Mouse (Mus musculus): ENCODE results near the gene Kdelr2. TPM values are rescaled to one million over a fixed set of nuclear protein-coding genes. Genes with fewer than 3 reads are reported as not detected.
"Not testable (repeated sequence)": the region's sequence is repeated elsewhere in the genome, so short reads cannot be mapped to it uniquely, and the experiment has no call there.

Gene Kdelr2
- polyA plus RNA-seq, 1 experiment from 2014 or later: 492 TPM

GRCm38 (mm10) chr5:143370416-143371145 lies 33.1 kb upstream of the Kdelr2 start:
- no peak overlapping the region for H3K4me3 ChIP-seq
- H3K4me2 ChIP-seq: no peak overlapping the region
- H3K4me1 ChIP-seq: peaks cover 13% of the 10 kb centered on the region
- no peak overlapping the region for H3K27ac ChIP-seq
- 27% methylated on average over 17 of the region's 17 CpGs for WGBS
- H3K9ac ChIP-seq: no peak overlapping the region
- H3K36me3 ChIP-seq: no peaks in the 10 kb centered on the region
- peaks cover 93% of the 10 kb centered on the region for H3K27me3 ChIP-seq
- ATAC-seq (ENCODE audit: insufficient number of reproducible peaks, low FRiP score, low TSS enrichment, low read depth): no peak
- no peaks in the 10 kb centered on the region for H3K9me3 ChIP-seq

DNA sequence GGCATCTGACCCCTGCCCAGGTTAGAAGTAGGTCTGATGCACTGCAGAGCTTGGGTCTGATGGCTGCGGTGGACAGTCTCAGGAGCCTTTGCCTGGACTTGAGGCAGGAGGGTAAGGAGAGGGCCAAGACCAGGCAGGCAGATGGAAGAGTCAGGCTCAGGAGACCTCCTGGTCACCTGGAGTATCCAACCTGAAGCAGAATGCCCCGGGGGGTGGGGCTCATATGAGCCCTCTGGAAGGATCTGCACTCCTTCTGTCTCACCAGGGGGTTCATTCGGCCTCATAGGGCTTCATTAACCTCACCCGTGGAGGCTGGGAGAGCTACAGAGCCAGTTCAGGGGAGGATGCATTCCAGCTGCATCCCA lies 32.5 kb upstream of the Kdelr2 start:
- ATAC-seq (ENCODE audit: insufficient number of reproducible peaks, low FRiP score, low TSS enrichment, low read depth): no peak
- Histone ChIP-seq H3K4me2 (no peak overlapping the region), H3K4me1 (peaks cover 13% of the 10 kb centered on the region), H3K36me3 (no peaks in the 10 kb centered on the region), H3K27ac (no peak overlapping the region), H3K9ac (no peak overlapping the region), H3K9me3 (no peaks in the 10 kb centered on the region), H3K27me3 (peaks cover 91% of the 10 kb centered on the region), H3K4me3 (no peak overlapping the region)
- WGBS: 46% methylated on average over 4 of the region's 4 CpGs

DNA sequence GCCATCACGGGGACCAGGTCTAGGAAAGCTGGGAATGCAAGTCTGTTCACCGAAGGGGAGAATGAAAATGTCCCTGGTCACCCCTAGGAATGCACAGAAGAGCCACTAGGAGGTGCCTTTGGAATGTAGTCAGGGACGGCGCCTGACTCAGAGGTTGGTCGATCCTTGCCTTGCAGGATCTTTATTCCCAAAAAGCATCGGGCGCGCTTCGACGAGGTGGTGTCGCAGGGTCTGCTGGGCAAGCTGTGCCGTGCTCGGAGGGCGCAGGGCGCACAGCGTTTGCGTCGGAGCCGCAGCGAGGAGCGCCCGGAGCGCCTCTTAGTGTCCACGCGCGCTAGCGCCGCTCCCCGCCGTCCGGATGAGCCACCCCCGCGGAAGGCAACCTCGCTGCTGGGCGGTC lies 30.8 kb upstream of the Kdelr2 start:
- Histone ChIP-seq H3K4me1 (peaks cover 13% of the 10 kb centered on the region), H3K4me3 (peak overlapping the region; percentile 37), H3K27me3 (peaks cover 86% of the 10 kb centered on the region), H3K4me2 (peak overlapping the region; percentile 67), H3K9me3 (no peaks in the 10 kb centered on the region), H3K36me3 (no peaks in the 10 kb centered on the region), H3K27ac (no peak overlapping the region), H3K9ac (0 out of 2 replicates have a peak overlapping the region, but pooled peaks have one; percentile 3)
- no peak for ATAC-seq (ENCODE audit: insufficient number of reproducible peaks, low FRiP score, low TSS enrichment, low read depth)
- WGBS: 1% methylated on average over 35 of the region's 35 CpGs

DNA sequence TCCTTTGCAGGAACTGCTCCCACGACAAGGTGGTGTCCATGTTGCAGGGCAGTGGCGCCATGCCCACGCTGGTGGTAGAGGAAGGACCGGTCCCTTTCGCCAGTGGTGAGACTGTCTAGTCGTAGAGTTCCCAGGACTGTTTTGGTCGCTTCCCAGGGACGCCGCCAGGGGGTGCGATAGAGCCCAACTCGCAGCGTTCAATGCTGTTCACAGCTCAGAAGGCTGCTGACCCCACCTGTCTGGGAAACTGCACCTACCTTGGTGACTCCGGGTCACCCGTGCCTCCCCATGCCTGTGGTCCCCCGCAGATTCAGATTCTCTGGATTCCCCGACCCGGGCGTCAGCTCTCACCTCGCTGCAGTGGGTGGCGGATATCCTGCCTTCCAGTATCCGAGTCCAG lies 28.4 kb upstream of the Kdelr2 start:
- Histone ChIP-seq H3K9me3 (no peaks in the 10 kb centered on the region), H3K36me3 (no peaks in the 10 kb centered on the region), H3K4me3 (0 out of 2 replicates have a peak overlapping the region, but pooled peaks have one; percentile 11), H3K4me1 (peaks cover 8% of the 10 kb centered on the region; the same call in 1 of the 2 replicates), H3K9ac (no peak overlapping the region), H3K27ac (peak overlapping the region; percentile 60; the same call in 1 of the 2 replicates), H3K27me3 (peaks cover 62% of the 10 kb centered on the region), H3K4me2 (peak overlapping the region; percentile 32)
- no peak for ATAC-seq (ENCODE audit: insufficient number of reproducible peaks, low FRiP score, low TSS enrichment, low read depth)
- 7% methylated on average over 21 of the region's 21 CpGs for WGBS

DNA sequence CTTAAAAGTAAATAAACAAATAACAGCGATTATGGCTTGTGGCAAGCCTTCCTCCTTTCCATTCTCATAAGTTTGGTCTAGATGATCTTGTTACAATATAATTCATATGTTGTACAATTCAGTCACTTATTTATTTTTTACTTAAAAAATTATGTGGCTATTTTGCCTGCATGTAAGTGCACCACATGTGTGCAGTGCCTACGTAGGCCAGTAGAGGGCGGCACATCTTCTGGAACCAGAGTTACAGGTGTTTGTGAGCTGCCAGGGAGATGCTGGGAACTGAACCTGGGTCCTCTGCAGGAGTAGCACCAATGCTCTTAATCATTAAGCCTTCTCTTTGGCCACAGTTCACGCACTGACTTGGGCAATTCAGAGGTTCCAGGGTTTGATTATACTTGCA lies 27.5 kb upstream of the Kdelr2 start:
- Histone ChIP-seq H3K36me3 (no peaks in the 10 kb centered on the region), H3K27me3 (peaks cover 52% of the 10 kb centered on the region), H3K9ac (no peak overlapping the region), H3K9me3 (no peaks in the 10 kb centered on the region), H3K27ac (no peak overlapping the region), H3K4me3 (no peak overlapping the region), H3K4me1 (peaks cover 8% of the 10 kb centered on the region; the same call in 1 of the 2 replicates), H3K4me2 (no peak overlapping the region)
- WGBS: 84% methylated on average over 4 of the region's 4 CpGs
- ATAC-seq (ENCODE audit: insufficient number of reproducible peaks, low FRiP score, low TSS enrichment, low read depth): no peak

DNA sequence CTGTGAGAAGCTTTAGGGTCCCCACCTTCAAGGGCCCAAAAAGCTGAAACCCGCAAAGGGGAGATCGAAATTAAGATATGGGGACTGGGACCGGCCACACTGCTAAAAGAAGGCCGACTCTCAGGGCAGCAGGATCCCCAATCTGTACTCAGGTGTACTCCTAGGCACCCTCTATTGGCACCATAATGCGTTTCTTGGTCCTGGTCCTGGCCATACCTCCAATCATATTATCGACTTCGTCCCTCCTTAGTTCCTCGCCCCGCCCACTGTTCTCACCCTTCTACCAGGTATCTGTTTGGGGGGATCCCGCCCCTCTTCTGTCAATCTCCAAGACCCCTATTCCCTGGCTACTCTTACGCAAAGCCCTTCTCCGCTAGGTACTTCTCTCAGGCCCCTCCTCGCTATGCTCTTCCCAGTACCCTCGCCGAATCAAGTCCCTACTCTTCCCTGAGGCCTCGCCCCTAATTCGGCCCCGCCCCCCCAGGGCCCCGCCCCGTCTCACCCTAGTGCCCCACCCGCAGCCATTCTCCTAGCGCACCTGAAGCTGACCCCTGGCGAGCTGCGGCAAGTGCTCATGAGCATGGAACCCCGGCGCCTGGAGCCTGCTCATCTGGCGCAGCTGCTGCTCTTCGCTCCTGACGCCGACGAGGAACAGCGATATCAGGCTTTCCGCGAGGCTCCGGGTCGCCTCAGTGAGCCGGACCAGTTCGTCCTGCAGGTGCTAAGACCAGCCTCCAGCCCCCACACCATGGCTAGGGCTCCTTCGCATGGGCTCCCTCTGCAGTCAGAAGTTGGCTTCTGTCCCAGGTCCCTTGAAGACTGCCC lies 16.6 kb upstream of the Kdelr2 start:
- peaks cover 8% of the 10 kb centered on the region for H3K4me1 ChIP-seq
- no peaks in the 10 kb centered on the region for H3K9me3 ChIP-seq
- H3K9ac ChIP-seq: no peak overlapping the region
- peak overlapping the region; percentile 28 for H3K4me3 ChIP-seq
- no peaks in the 10 kb centered on the region for H3K36me3 ChIP-seq
- H3K27ac ChIP-seq: no peak overlapping the region
- peaks cover 27% of the 10 kb centered on the region for H3K27me3 ChIP-seq
- WGBS: 8% methylated on average over 39 of the region's 39 CpGs
- peak; percentile 61; the same call in 1 of the 2 replicates for ATAC-seq (ENCODE audit: insufficient number of reproducible peaks, low FRiP score, low TSS enrichment, low read depth)
- H3K4me2 ChIP-seq: peak overlapping the region; percentile 54

DNA sequence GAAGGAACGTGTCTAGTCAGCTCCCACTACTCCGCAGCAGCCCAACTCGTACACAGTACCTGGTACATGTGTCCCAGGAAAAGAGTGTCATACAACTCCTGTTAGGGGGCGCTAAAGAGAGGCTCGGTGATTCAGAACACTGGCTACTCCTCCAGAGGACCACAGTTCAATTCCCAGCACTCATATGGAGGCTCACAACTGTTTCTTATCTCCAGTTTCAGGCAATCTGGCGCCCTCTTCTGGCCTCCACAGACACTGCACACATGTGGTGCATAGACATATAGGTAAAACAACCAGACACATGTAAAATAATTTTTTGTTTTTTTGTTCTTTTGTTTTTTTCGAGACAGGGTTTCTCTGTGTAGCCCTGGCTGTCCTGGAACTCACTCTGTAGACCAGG lies 9.5 kb upstream of the Kdelr2 start:
- no peak overlapping the region for H3K27ac ChIP-seq
- H3K4me2 ChIP-seq: no peak overlapping the region
- no peaks in the 10 kb centered on the region for H3K27me3 ChIP-seq
- WGBS: 82% methylated on average over 7 of the region's 7 CpGs
- H3K4me1 ChIP-seq: no peaks in the 10 kb centered on the region
- H3K9me3 ChIP-seq: no peaks in the 10 kb centered on the region
- no peak for ATAC-seq (ENCODE audit: insufficient number of reproducible peaks, low FRiP score, low TSS enrichment, low read depth)
- no peak overlapping the region for H3K9ac ChIP-seq
- H3K36me3 ChIP-seq: 0 out of 2 replicates have a peak, but pooled peaks cover 7% of the 10 kb centered on the region
- no peak overlapping the region for H3K4me3 ChIP-seq

DNA sequence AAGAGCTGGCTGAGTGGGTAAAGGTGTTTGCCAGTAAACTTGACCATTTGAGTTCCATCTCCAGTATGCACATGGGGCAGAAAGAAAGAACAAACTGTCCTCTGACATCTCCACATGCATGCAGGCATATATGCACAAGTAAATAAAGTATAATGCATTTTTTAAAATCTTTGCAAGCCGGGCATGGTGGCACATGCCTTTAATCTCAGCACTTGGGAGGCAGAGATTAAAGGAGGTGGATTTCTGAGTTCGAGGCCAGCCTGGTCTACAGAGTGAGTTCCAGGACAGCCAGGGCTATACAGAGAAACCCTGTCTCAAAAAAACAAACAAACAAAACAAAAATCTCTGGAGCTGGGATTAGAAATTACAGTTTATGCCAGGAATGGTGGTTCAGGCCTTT lies 8.7 kb upstream of the Kdelr2 start:
- 85% methylated on average over 2 of the region's 2 CpGs for WGBS
- H3K36me3 ChIP-seq; H3K27ac ChIP-seq; H3K4me2 ChIP-seq; H3K9ac ChIP-seq; ATAC-seq (ENCODE audit: insufficient number of reproducible peaks, low FRiP score, low TSS enrichment, low read depth); H3K9me3 ChIP-seq; H3K4me1 ChIP-seq; H3K27me3 ChIP-seq; H3K4me3 ChIP-seq: not testable (repeated sequence)

GRCm38 (mm10) chr5:143395649-143396048 lies 8.0 kb upstream of the Kdelr2 start:
- no peaks in the 10 kb centered on the region for H3K9me3 ChIP-seq
- 46% methylated on average over 2 of the region's 2 CpGs for WGBS
- H3K9ac ChIP-seq: no peak overlapping the region
- no peak overlapping the region for H3K4me2 ChIP-seq
- no peaks in the 10 kb centered on the region for H3K4me1 ChIP-seq
- ATAC-seq (ENCODE audit: insufficient number of reproducible peaks, low FRiP score, low TSS enrichment, low read depth): no peak
- H3K4me3 ChIP-seq: no peak overlapping the region
- no peaks in the 10 kb centered on the region for H3K27me3 ChIP-seq
- 0 out of 2 replicates have a peak, but pooled peaks cover 7% of the 10 kb centered on the region for H3K36me3 ChIP-seq
- no peak overlapping the region for H3K27ac ChIP-seq

GRCm38 (mm10) chr5:143400501-143400900 lies 3.1 kb upstream of the Kdelr2 start:
- H3K36me3 ChIP-seq: peaks cover 11% of the 10 kb centered on the region
- 86% methylated on average over 12 of the region's 12 CpGs for WGBS
- H3K27ac ChIP-seq: no peak overlapping the region
- no peak overlapping the region for H3K4me3 ChIP-seq
- H3K9me3 ChIP-seq: no peaks in the 10 kb centered on the region
- H3K4me2 ChIP-seq: no peak overlapping the region
- H3K9ac ChIP-seq: no peak overlapping the region
- H3K27me3 ChIP-seq: no peaks in the 10 kb centered on the region
- no peak for ATAC-seq (ENCODE audit: insufficient number of reproducible peaks, low FRiP score, low TSS enrichment, low read depth)
- H3K4me1 ChIP-seq: peaks cover 20% of the 10 kb centered on the region

- WGBS: 57% methylated on average over 2 of the region's 2 CpGs
- Histone ChIP-seq H3K4me2 (no peak overlapping the region), H3K27ac (no peak overlapping the region), H3K27me3 (no peaks in the 10 kb centered on the region), H3K4me3 (no peak overlapping the region), H3K9me3 (no peaks in the 10 kb centered on the region), H3K4me1 (peaks cover 27% of the 10 kb centered on the region), H3K36me3 (peaks cover 21% of the 10 kb centered on the region), H3K9ac (no peak overlapping the region)
- ATAC-seq (ENCODE audit: insufficient number of reproducible peaks, low FRiP score, low TSS enrichment, low read depth): no peak
These were observed 2.1 kb upstream of the Kdelr2 start for GRCm38 (mm10) chr5:143401556-143401955.
